Mouse (Mus musculus): ENCODE results near the gene Mgat4e. TPM values are rescaled to one million over a fixed set of nuclear protein-coding genes. Genes with fewer than 3 reads are reported as not detected.
"Not testable (repeated sequence)": the region's sequence is repeated elsewhere in the genome, so short reads cannot be mapped to it uniquely, and the experiment has no call there.

The Mgat4e gene
- total RNA-seq, 2 experiments from 2014 or later = not detected

- DNase-seq = peak; percentile 15
Measured at GRCm38 (mm10) chr1:134555871-134556670, 6.6 kb upstream of the Mgat4e start.

- no peak for DNase-seq
Measured at GRCm38 (mm10) chr1:134555240-134555870, 5.9 kb upstream of the Mgat4e start.

- DNase-seq = no peak
Measured at GRCm38 (mm10) chr1:134552396-134552795, 2.9 kb upstream of the Mgat4e start.

GRCm38 (mm10) chr1:134551869-134552268, 2.4 kb upstream of the Mgat4e start:
- no peak for DNase-seq

- peak; percentile 7 for DNase-seq
Measured at GRCm38 (mm10) chr1:134548231-134548630, 1.3 kb downstream of the Mgat4e start.

- DNase-seq = no peak
Measured at GRCm38 (mm10) chr1:134540610-134541009, 8.9 kb downstream of the Mgat4e start.

- DNase-seq = no peak
Measured at GRCm38 (mm10) chr1:134535513-134535912, 14.0 kb downstream of the Mgat4e start.

- DNase-seq = no peak
Measured at GRCm38 (mm10) chr1:134535054-134535453, 14.4 kb downstream of the Mgat4e start.

- DNase-seq = not testable (repeated sequence)
Measured at GRCm38 (mm10) chr1:134533710-134534109, 15.8 kb downstream of the Mgat4e start.

- DNase-seq = no peak
Measured at GRCm38 (mm10) chr1:134530618-134531017, 18.9 kb downstream of the Mgat4e start.

- DNase-seq = no peak
Measured at GRCm38 (mm10) chr1:134526752-134527151, 22.7 kb downstream of the Mgat4e start.

GRCm38 (mm10) chr1:134525015-134525414, 24.5 kb downstream of the Mgat4e start:
- no peak for DNase-seq

- peak; percentile 17 for DNase-seq
Measured at GRCm38 (mm10) chr1:134524424-134524823, 25.1 kb downstream of the Mgat4e start.

- no peak for DNase-seq
Measured at GRCm38 (mm10) chr1:134522325-134522724, 27.2 kb downstream of the Mgat4e start.

- no peak for DNase-seq
Measured at GRCm38 (mm10) chr1:134521163-134521562, 28.3 kb downstream of the Mgat4e start.

- DNase-seq = no peak
Measured at GRCm38 (mm10) chr1:134520001-134520721, 29.3 kb downstream of the Mgat4e start.

GRCm38 (mm10) chr1:134519201-134519600, 30.3 kb downstream of the Mgat4e start:
- DNase-seq = not testable (repeated sequence)

- peak; percentile 90 for DNase-seq
Measured at GRCm38 (mm10) chr1:134518677-134519076, 30.8 kb downstream of the Mgat4e start.

- DNase-seq = not testable (repeated sequence)
Measured at GRCm38 (mm10) chr1:134517841-134518240, 31.6 kb downstream of the Mgat4e start.

- DNase-seq = peak; percentile 32
Measured at GRCm38 (mm10) chr1:134516491-134517198, 32.8 kb downstream of the Mgat4e start.

- no peak for DNase-seq
Measured at GRCm38 (mm10) chr1:134515891-134516290, 33.6 kb downstream of the Mgat4e start.

- peak; percentile 15 for DNase-seq
Measured at GRCm38 (mm10) chr1:134513876-134514590, 35.4 kb downstream of the Mgat4e start.

Data from heart, postnatal 4 days (tissue).